Mouse (Mus musculus): ENCODE measurements around the gene Pum2.
"Not testable (repeated sequence)": the region's sequence is repeated elsewhere in the genome, so short reads cannot be mapped to it uniquely, and the experiment has no call there.

Gene Pum2

GRCm38 (mm10) chr12:8673974-8674306, at the start of gene Pum2:
TSS of gene Pum2 (plus strand) at chr12:8674134.
- in situ Hi-C loops (cut with MboI; ENCODE audit: unreplicated experiment in 2 of 2) = no loop called here

- in situ Hi-C loops (cut with MboI; ENCODE audit: unreplicated experiment in 2 of 2) = loop anchor here (25.0 kb wide), 4 partner anchors 108 to 1758 kb away; partner anchors contain the start of genes Laptm4a (in 1 of the 2), Ldah (in 1 of the 2) and Rdh14 (in 1 of the 2)
Measured at GRCm38 (mm10) chr12:8629537-8629936, 44.4 kb upstream of the Pum2 start.

GRCm38 (mm10) chr12:8631691-8632090, 42.2 kb upstream of the Pum2 start:
- in situ Hi-C loops (cut with MboI; ENCODE audit: unreplicated experiment in 2 of 2) = loop anchor here (10.0 to 25.0 kb wide), 5 partner anchors 106 to 1756 kb away; partner anchors contain the start of genes Laptm4a (in 1 of the 2), Ldah (in 1 of the 2) and Rdh14 (in 1 of the 2)

- in situ Hi-C loops (cut with MboI; ENCODE audit: unreplicated experiment in 2 of 2) = loop anchor here (10.0 to 25.0 kb wide), 5 partner anchors 104 to 1754 kb away; partner anchors contain the start of genes Laptm4a (in 1 of the 2), Ldah (in 1 of the 2) and Rdh14 (in 1 of the 2)
Measured at GRCm38 (mm10) chr12:8632737-8633365, 41.1 kb upstream of the Pum2 start.

GRCm38 (mm10) chr12:8634306-8634705, 39.6 kb upstream of the Pum2 start:
- in situ Hi-C loops (cut with MboI; ENCODE audit: unreplicated experiment in 2 of 2) = loop anchor here (10.0 to 25.0 kb wide), 5 partner anchors 103 to 1753 kb away; partner anchors contain the start of genes Laptm4a (in 1 of the 2), Ldah (in 1 of the 2) and Rdh14 (in 1 of the 2)

GRCm38 (mm10) chr12:8635546-8635945, 38.4 kb upstream of the Pum2 start:
- in situ Hi-C loops (cut with MboI; ENCODE audit: unreplicated experiment in 2 of 2) = loop anchor here (5.0 to 25.0 kb wide), 6 partner anchors 67 to 1752 kb away; partner anchors contain the start of genes Laptm4a (in 1 of the 2), Ldah (in 1 of the 2) and Rdh14 (in 1 of the 2)

GRCm38 (mm10) chr12:8636945-8637344, 37.0 kb upstream of the Pum2 start:
- in situ Hi-C loops (cut with MboI; ENCODE audit: unreplicated experiment in 2 of 2) = loop anchor here (5.0 to 25.0 kb wide), 6 partner anchors 65 to 1750 kb away; partner anchors contain the start of genes Laptm4a (in 1 of the 2), Ldah (in 1 of the 2) and Rdh14 (in 1 of the 2)

- in situ Hi-C loops (cut with MboI; ENCODE audit: unreplicated experiment in 2 of 2) = loop anchor here (5.0 to 25.0 kb wide), 6 partner anchors 64 to 1749 kb away; partner anchors contain the start of genes Laptm4a (in 1 of the 2), Ldah (in 1 of the 2) and Rdh14 (in 1 of the 2)
Measured at GRCm38 (mm10) chr12:8638411-8639087, 35.4 kb upstream of the Pum2 start.

GRCm38 (mm10) chr12:8640186-8640585, 33.7 kb upstream of the Pum2 start:
- in situ Hi-C loops (cut with MboI; ENCODE audit: unreplicated experiment in 2 of 2) = loop anchor here (10.0 to 25.0 kb wide), 5 partner anchors 97 to 1747 kb away; partner anchors contain the start of genes Laptm4a (in 1 of the 2), Ldah (in 1 of the 2) and Rdh14 (in 1 of the 2)

GRCm38 (mm10) chr12:8640711-8641424, 33.1 kb upstream of the Pum2 start:
- in situ Hi-C loops (cut with MboI; ENCODE audit: unreplicated experiment in 2 of 2) = loop anchor here (10.0 to 25.0 kb wide), 5 partner anchors 96 to 1746 kb away; partner anchors contain the start of genes Laptm4a (in 1 of the 2), Ldah (in 1 of the 2) and Rdh14 (in 1 of the 2)

- in situ Hi-C loops (cut with MboI; ENCODE audit: unreplicated experiment in 2 of 2) = loop anchor here (10.0 to 25.0 kb wide), 5 partner anchors 96 to 1746 kb away; partner anchors contain the start of genes Laptm4a (in 1 of the 2), Ldah (in 1 of the 2) and Rdh14 (in 1 of the 2)
Measured at GRCm38 (mm10) chr12:8641425-8641735, 32.6 kb upstream of the Pum2 start.

- in situ Hi-C loops (cut with MboI; ENCODE audit: unreplicated experiment in 2 of 2) = loop anchor here (10.0 to 25.0 kb wide), 5 partner anchors 89 to 1739 kb away; partner anchors contain the start of genes Laptm4a (in 1 of the 2), Ldah (in 1 of the 2) and Rdh14 (in 1 of the 2)
Measured at GRCm38 (mm10) chr12:8648211-8648610, 25.7 kb upstream of the Pum2 start.

GRCm38 (mm10) chr12:8650027-8650426, 23.9 kb upstream of the Pum2 start:
- in situ Hi-C loops (cut with MboI; ENCODE audit: unreplicated experiment in 2 of 2) = not testable (repeated sequence)

GRCm38 (mm10) chr12:8656596-8656995, 17.3 kb upstream of the Pum2 start:
- in situ Hi-C loops (cut with MboI; ENCODE audit: unreplicated experiment in 2 of 2) = no loop called here

GRCm38 (mm10) chr12:8657116-8657515, 16.8 kb upstream of the Pum2 start:
- in situ Hi-C loops (cut with MboI; ENCODE audit: unreplicated experiment in 2 of 2) = no loop called here

GRCm38 (mm10) chr12:8657629-8658366, 16.1 kb upstream of the Pum2 start:
- in situ Hi-C loops (cut with MboI; ENCODE audit: unreplicated experiment in 2 of 2) = no loop called here

- in situ Hi-C loops (cut with MboI; ENCODE audit: unreplicated experiment in 2 of 2) = no loop called here
Measured at GRCm38 (mm10) chr12:8659406-8660279, 14.3 kb upstream of the Pum2 start.

GRCm38 (mm10) chr12:8661747-8662146, 12.2 kb upstream of the Pum2 start:
- in situ Hi-C loops (cut with MboI; ENCODE audit: unreplicated experiment in 2 of 2) = no loop called here

Measured in v-Abl transformed pro-B cells (cell line).